Mouse (Mus musculus) bone marrow macrophage, adult 2 months (primary cell): ENCODE measurements around the gene Syt8.

Experiments used
- CTCF ChIP-seq: IDR thresholded peaks from 2 replicates; pipeline ENCODE4 v1.5.1; 2012; ENCODE audit warnings: low read depth, mild to moderate bottlenecking, low read length, moderate library complexity
- POLR2A ChIP-seq: IDR thresholded peaks from 2 replicates; pipeline ENCODE4 v1.6.1; 2012; ENCODE audit warnings: mild to moderate bottlenecking, low read depth, low read length, borderline replicate concordance

GRCm38 (mm10) chr7:142428213-142428612 lies 6.4 kb upstream of the Syt8 start:
- TF ChIP-seq CTCF (no peak), POLR2A (no peak)
